Mouse (Mus musculus) lung, adult 2 months (tissue): Measurements from ENCODE around the gene E2f3. TPM values are rescaled to one million over a fixed set of nuclear protein-coding genes. Genes with fewer than 3 reads are reported as not detected.
A peak's percentile ranks its signal among the peaks of the same experiment; 100 is the strongest.

ENCODE experiments used
- DNase-seq: peaks from one replicate; pipeline ENCODE4 v3.0.0; 2022
- H3K4me1 ChIP-seq: fragments of 200-500 bp; 2 replicates; pipeline ENCODE4 v1.6.1; 2011; ENCODE audit warnings: low read length; ENCODE audit not compliant: control insufficient read depth, insufficient read depth
- H3K4me3 ChIP-seq: fragments of 200-500 bp; replicated peaks from 2 replicates; pipeline ENCODE3; 2011; ENCODE audit warnings: low read depth, mild to moderate bottlenecking, control low read depth, low read length; ENCODE audit errors: extremely low read depth
- CTCF ChIP-seq: fragments of 200-500 bp; IDR thresholded peaks from 2 replicates; pipeline ENCODE4 v1.5.1; 2011; ENCODE audit warnings: mild to moderate bottlenecking, low read length, control low read depth; ENCODE audit not compliant: insufficient read depth
- POLR2A ChIP-seq: fragments of 200-500 bp; IDR thresholded peaks from 2 replicates; pipeline ENCODE4 v1.6.1; 2011; ENCODE audit warnings: low read depth, mild to moderate bottlenecking, control low read depth, low read length, borderline replicate concordance; ENCODE audit errors: extremely low read depth
- WGBS: fragments of 180-500 bp; shearing (Covaris S2); methylation state at CpG from one replicate; pipeline ENCODE4 v1.1.7; 2018; 5-methylcytosine and 5-hydroxymethylcytosine counted together
- polyA plus RNA-seq: library from polyadenylated mRNA; depleted of rRNA; stranded (reverse); fragments of >200 nt; gene quantifications from 2 replicates; pipeline ENCODE4 v1.2.3, GENCODE M21; 2012

E2f3 gene
- polyA plus RNA-seq, 1 experiment: 3.2 TPM

DNA sequence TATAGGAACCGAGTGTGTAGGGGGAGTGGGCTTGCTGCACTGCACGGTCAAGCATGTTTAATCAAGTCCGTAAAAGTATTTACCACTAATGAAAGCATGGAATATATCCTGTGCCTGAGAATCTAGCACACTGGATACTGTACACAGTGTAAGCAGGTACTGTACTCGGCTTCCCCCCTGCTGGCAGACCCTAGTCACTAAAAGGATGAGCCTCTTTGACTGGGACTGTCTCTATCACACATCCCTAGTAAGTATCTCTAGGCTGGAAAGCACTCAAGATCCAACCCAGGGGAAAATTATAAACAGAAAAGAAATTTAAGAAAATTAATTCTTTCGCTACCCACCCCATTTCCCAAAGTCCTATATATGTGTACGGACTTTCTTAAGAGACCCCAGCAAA, 2.8 kb downstream of the E2f3 start:
- Histone ChIP-seq H3K4me3 (no peak overlapping the region), H3K4me1 (peaks cover 3% of the 10 kb centered on the region; the same call in 1 of the 2 replicates)
- 27% methylated on average over 6 of the region's 6 CpGs for WGBS
- TF ChIP-seq CTCF: no peak
- TF ChIP-seq POLR2A: no peak
- DNase-seq: no peak

DNA sequence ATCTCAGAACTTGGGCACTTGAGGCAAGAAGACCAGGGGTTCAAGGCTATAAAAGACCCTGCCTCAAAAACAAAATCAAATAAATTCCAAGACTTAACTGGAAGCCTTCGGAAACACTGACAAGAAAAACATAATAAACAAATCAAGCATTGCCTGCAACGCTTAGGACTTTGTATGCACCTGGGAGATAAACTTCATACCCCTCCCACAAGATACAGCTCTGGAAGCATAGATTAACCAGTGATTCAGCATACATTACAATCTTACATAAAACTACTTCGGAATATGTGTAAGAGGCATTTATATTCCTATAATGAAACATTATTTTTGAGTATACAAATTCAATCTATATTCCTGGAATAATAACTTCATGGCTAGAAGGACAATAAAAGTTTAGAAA, 3.5 kb downstream of the E2f3 start:
- 67% methylated on average over 3 of the region's 3 CpGs for WGBS
- Histone ChIP-seq H3K4me3 (no peak overlapping the region), H3K4me1 (peaks cover 3% of the 10 kb centered on the region; the same call in 1 of the 2 replicates)
- TF ChIP-seq CTCF (no peak), POLR2A (no peak)
- DNase-seq: no peak

GRCm38 (mm10) chr13:29979140-29979564, 6.7 kb downstream of the E2f3 start:
- no peak overlapping the region for H3K4me3 ChIP-seq
- 38% methylated on average over 7 of the region's 7 CpGs for WGBS
- H3K4me1 ChIP-seq: peaks cover 3% of the 10 kb centered on the region; the same call in 1 of the 2 replicates
- TF ChIP-seq POLR2A (no peak), CTCF (no peak)
- no peak for DNase-seq

- DNase-seq: no peak
- H3K4me3 ChIP-seq: no peak overlapping the region
- 82% methylated on average over 11 of the region's 11 CpGs for WGBS
- TF ChIP-seq CTCF (no peak), POLR2A (no peak)
- H3K4me1 ChIP-seq: peaks cover 3% of the 10 kb centered on the region; the same call in 1 of the 2 replicates
Observed at GRCm38 (mm10) chr13:29977358-29977757, 8.5 kb downstream of the E2f3 start.

DNA sequence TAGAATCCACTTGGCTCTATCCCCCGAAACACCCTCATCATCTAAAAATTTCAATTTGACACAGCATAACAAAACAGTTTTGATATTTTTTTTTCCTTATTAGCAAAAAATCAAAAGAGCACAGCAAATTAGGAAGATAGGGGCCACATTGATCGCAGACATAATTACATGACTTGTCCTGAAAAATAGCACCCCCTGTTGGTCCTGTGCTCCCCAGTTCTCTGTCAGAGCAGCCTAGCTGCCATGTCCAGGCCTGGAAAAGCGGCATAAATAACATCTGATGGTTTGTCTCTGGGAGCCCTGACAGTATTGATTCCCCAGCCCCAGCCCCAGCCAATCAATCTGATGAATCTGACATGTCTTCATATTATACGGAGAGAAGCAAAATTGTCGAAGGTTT, 11.8 kb downstream of the E2f3 start:
- Histone ChIP-seq H3K4me1 (peaks cover 3% of the 10 kb centered on the region; the same call in 1 of the 2 replicates), H3K4me3 (no peak overlapping the region)
- WGBS: 85% methylated on average over 5 of the region's 5 CpGs
- no peak for DNase-seq
- TF ChIP-seq CTCF (peak; percentile 29; the same call in 1 of the 2 replicates), POLR2A (no peak)

GRCm38 (mm10) chr13:29973610-29974009, 12.3 kb downstream of the E2f3 start:
- 84% methylated on average over 6 of the region's 6 CpGs for WGBS
- Histone ChIP-seq H3K4me1 (no peaks in the 10 kb centered on the region), H3K4me3 (no peak overlapping the region)
- TF ChIP-seq CTCF (no peak), POLR2A (no peak)
- no peak for DNase-seq

- Histone ChIP-seq H3K4me1 (no peaks in the 10 kb centered on the region), H3K4me3 (no peak overlapping the region)
- TF ChIP-seq CTCF (no peak), POLR2A (no peak)
- 88% methylated on average over 7 of the region's 7 CpGs for WGBS
- no peak for DNase-seq
Observed at GRCm38 (mm10) chr13:29970333-29970732, 15.5 kb downstream of the E2f3 start.

- 85% methylated on average over 7 of the region's 7 CpGs for WGBS
- DNase-seq: no peak
- no peak overlapping the region for H3K4me3 ChIP-seq
- H3K4me1 ChIP-seq: no peaks in the 10 kb centered on the region
- no peak for TF ChIP-seq POLR2A
- no peak for TF ChIP-seq CTCF
Observed at GRCm38 (mm10) chr13:29968636-29969035, 17.2 kb downstream of the E2f3 start.

- 80% methylated on average over 5 of the region's 5 CpGs for WGBS
- Histone ChIP-seq H3K4me1 (no peaks in the 10 kb centered on the region), H3K4me3 (no peak overlapping the region)
- TF ChIP-seq CTCF (no peak), POLR2A (no peak)
- DNase-seq: no peak
Observed at GRCm38 (mm10) chr13:29967367-29967766, 18.5 kb downstream of the E2f3 start.

DNA sequence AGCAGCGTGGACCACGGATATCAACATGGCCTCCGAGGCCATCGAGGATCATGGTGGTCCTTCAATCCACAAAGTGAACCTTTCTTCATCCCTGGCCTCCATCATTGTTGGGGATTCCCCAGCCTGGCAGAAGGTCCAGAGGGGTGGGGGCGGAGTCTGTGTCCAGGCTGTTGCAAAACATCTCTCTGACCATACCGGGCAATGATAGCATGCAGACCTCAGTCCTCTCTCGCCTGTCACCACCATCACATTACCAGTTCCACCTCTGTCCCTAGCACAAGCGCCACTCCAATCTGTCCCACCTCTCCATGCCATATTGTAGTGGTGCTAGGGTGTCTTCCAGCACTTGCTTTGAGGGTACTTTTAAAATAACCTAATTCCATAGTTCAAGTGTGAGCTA, 18.9 kb downstream of the E2f3 start:
- WGBS: 95% methylated on average over 8 of the region's 8 CpGs
- DNase-seq: no peak
- no peak overlapping the region for H3K4me3 ChIP-seq
- H3K4me1 ChIP-seq: no peaks in the 10 kb centered on the region
- TF ChIP-seq POLR2A (no peak), CTCF (no peak)

DNA sequence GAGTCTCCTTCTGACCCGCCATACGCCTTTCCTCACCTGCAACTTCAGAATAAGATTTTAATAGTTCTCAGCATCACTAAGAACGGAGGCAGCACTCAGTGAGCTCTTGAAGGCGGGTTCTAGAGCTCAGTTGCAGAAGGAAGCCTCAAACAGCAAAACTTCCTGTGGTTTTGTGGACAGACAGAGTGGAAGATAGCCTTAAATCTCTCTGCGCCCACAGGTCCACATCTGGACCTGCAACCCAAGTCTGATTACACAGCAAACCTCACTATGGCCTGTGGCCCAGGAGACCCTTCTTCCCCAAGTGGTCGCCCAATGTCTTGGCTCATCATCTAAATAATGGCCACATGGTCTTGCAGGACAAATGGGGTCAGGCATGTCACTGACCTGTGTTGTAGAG, 21.8 kb downstream of the E2f3 start:
- 81% methylated on average over 6 of the region's 6 CpGs for WGBS
- no peak for DNase-seq
- Histone ChIP-seq H3K4me3 (no peak overlapping the region), H3K4me1 (no peaks in the 10 kb centered on the region)
- TF ChIP-seq POLR2A (no peak), CTCF (no peak)
